Mouse (Mus musculus) spleen, adult 2 months (tissue): Measurements from ENCODE around the gene Rab3b. TPM values are rescaled to one million over a fixed set of nuclear protein-coding genes. Genes with fewer than 3 reads are reported as not detected.
"Not testable (repeated sequence)": the region's sequence is repeated elsewhere in the genome, so short reads cannot be mapped to it uniquely, and the experiment has no call there.

Source experiments
- DNase-seq, 2 experiments: peaks; one replicate each; pipeline versions ENCODE4 v3.0.0 to v3.0.0-alpha.2; 2012 to 2021; ENCODE audit warnings: low spot score in 2 of 2, low read depth in 1 of 2
- H3K27ac ChIP-seq: fragments of 200-500 bp; 2 replicates; pipeline ENCODE4 v1.5.1; 2012; ENCODE audit warnings: low read length, inconsistent platforms; ENCODE audit not compliant: insufficient read depth
- H3K27me3 ChIP-seq: fragments of 200-500 bp; 2 replicates; pipeline ENCODE4 v1.6.1; 2012; ENCODE audit warnings: mild to moderate bottlenecking, moderate library complexity, low read length, inconsistent platforms; ENCODE audit not compliant: control insufficient read depth, insufficient read depth
- H3K36me3 ChIP-seq: fragments of 200-500 bp; 2 replicates; pipeline ENCODE4 v1.6.1; 2012; ENCODE audit warnings: mild to moderate bottlenecking, low read length, inconsistent platforms; ENCODE audit not compliant: control insufficient read depth, insufficient read depth
- H3K4me1 ChIP-seq: fragments of 200-500 bp; 2 replicates; pipeline ENCODE4 v1.6.1; 2011; ENCODE audit warnings: inconsistent platforms; ENCODE audit not compliant: control insufficient read depth, insufficient read depth, insufficient read length
- H3K4me3 ChIP-seq: fragments of 200-500 bp; 2 replicates; pipeline ENCODE4 v1.5.1; 2011; ENCODE audit warnings: mild to moderate bottlenecking, inconsistent platforms; ENCODE audit not compliant: insufficient read depth, insufficient read length; ENCODE audit errors: extremely low read depth
- CTCF ChIP-seq: fragments of 200-500 bp; IDR thresholded peaks from 2 replicates; pipeline ENCODE4 v1.5.1; 2011; ENCODE audit warnings: mild to moderate bottlenecking, inconsistent platforms; ENCODE audit not compliant: insufficient read depth, insufficient read length, insufficient replicate concordance; ENCODE audit errors: extremely low read depth
- POLR2A ChIP-seq: fragments of 200-500 bp; IDR thresholded peaks from 2 replicates; pipeline ENCODE4 v1.6.1; 2011; ENCODE audit warnings: low read depth, low read length, inconsistent platforms
- WGBS: fragments of 180-500 bp; shearing (Covaris S2); methylation state at CpG from one replicate; pipeline ENCODE4 v1.1.7; 2018; 5-methylcytosine and 5-hydroxymethylcytosine counted together
- polyA plus RNA-seq: library from polyadenylated mRNA; depleted of rRNA; stranded (reverse); fragments of >200 nt; gene quantifications from 2 replicates; pipeline ENCODE4 v1.2.3, GENCODE M21; 2012

Gene Rab3b
- polyA plus RNA-seq, 1 experiment = 0.81 TPM

DNA sequence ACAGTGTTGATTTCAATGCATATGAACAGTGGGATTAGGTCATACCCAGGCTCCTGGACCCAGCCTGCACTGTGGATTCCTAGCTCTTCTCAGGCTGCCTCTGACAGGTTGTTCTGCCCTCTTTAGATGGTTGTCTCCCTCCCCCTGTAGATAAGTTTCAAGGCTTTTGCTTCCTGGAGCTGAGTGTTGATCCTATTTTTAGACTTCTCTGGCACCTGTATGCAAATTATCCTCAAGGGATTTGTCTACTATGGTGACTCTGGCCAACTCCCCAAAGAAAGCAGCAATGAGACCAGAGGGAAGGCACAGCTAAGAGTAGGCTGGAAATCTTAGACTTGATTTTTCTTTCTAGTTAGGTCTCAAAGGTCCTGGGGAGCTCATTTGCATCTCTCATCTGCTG, 28.6 kb downstream of the Rab3b start:
- H3K27me3 ChIP-seq = no peaks in the 10 kb centered on the region
- no peak overlapping the region for H3K27ac ChIP-seq
- no peak for DNase-seq
- TF ChIP-seq CTCF (no peak), POLR2A (no peak)
- no peak overlapping the region for H3K4me3 ChIP-seq
- H3K36me3 ChIP-seq = no peaks in the 10 kb centered on the region
- H3K4me1 ChIP-seq = peaks cover 11% of the 10 kb centered on the region; the same call in 1 of the 2 replicates

DNA sequence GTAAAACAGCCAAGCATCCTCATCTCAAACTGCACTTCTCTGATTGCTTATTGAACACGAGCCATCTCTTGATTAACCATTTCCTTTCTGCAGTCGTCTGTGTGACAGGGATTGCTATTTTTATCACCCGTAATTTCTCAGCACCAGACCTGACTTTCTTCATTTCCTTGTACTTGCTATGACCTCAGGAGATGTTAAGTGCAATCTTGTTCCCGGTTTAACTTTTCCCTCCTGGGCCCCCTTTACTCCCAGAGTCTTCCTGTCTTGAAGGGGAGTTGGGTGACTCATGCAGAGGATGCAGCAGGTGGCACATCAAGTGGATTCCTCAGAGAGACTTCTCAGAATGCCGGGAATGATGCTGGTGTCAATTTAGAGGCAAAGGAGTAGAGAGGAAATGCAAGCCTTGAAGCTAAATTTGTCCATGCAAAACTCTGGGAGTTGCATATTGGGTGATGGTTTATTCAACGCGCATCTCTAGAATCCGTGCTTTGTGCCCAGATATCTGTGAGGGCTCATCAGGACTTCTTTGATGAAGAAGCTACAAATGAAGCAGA, 31.1 kb downstream of the Rab3b start:
- no peak overlapping the region for H3K27ac ChIP-seq
- WGBS = 41% methylated on average over 8 of the region's 8 CpGs
- H3K27me3 ChIP-seq = no peaks in the 10 kb centered on the region
- no peaks in the 10 kb centered on the region for H3K36me3 ChIP-seq
- H3K4me1 ChIP-seq = peaks cover 11% of the 10 kb centered on the region; the same call in 1 of the 2 replicates
- TF ChIP-seq CTCF = no peak
- no peak for TF ChIP-seq POLR2A
- H3K4me3 ChIP-seq = no peak overlapping the region
- DNase-seq = no peak

DNA sequence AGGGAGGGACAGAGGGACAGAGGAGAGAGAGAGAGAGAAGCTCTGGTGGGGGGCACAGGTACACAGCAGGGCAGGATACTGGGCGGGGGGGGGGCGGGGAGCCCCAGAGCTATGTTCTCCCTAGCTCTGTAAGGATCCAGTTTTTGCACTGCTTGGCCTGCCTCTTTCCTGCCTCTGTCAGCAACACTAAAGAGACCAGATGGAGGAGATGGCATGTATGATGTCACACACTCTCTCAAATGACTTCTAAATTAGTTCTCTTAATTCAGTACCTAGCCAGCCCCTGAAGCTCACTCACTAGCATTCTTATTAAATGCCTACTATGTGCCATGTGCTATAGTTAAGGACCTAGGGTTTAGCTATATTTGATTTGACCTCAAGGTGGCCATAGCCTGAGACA, 33.0 kb downstream of the Rab3b start:
- H3K4me1 ChIP-seq = peaks cover 11% of the 10 kb centered on the region; the same call in 1 of the 2 replicates
- 80% methylated on average over 1 of the region's 2 CpGs for WGBS
- TF ChIP-seq POLR2A (no peak), CTCF (no peak)
- H3K36me3 ChIP-seq = no peaks in the 10 kb centered on the region
- no peak overlapping the region for H3K4me3 ChIP-seq
- H3K27ac ChIP-seq = no peak overlapping the region
- DNase-seq = no peak
- no peaks in the 10 kb centered on the region for H3K27me3 ChIP-seq

DNA sequence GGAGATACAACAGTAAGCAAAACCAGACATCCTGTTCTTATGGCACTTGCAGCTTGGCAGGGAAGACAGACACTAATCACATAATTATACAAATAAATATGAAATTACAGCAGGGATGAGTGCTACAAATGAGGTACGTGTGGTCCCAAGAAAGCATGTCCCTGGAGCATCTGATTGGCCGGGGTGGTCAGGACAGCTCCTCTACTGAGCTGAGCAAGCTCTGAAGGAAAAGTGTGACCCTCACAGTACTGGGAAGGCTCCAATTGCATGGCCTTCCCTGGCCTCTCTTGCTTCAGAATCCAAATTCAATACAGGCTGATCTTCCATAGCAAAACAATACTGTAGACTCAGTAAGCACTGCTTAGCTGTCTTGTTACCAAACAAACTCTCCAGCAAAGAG, 34.3 kb downstream of the Rab3b start:
- TF ChIP-seq POLR2A = no peak
- DNase-seq = no peak
- no peaks in the 10 kb centered on the region for H3K36me3 ChIP-seq
- 88% methylated on average over 2 of the region's 2 CpGs for WGBS
- no peaks in the 10 kb centered on the region for H3K27me3 ChIP-seq
- no peak overlapping the region for H3K27ac ChIP-seq
- H3K4me3 ChIP-seq = no peak overlapping the region
- peaks cover 2% of the 10 kb centered on the region; the same call in 1 of the 2 replicates for H3K4me1 ChIP-seq

DNA sequence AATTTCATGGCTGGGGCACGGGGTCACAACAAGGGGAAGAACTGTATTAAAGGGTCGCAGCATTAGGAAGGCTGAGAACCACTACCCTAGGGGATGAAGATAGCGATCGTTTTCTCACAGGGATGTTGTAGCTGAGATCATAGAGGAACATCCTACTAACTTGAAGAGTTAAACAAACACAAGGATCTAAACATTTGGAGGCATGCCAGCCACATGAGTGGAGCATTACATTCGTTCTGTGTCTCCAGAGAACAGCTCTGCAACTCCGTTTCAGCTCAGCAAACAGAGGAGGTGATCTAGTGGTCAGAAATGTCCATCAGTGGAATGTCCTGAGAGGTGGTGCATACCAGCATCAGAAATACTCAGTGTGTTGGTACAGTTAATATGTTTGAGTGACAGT, 35.5 kb downstream of the Rab3b start:
- no peak for DNase-seq
- H3K27ac ChIP-seq = no peak overlapping the region
- 80% methylated on average over 6 of the region's 6 CpGs for WGBS
- H3K4me1 ChIP-seq = no peaks in the 10 kb centered on the region; the same call in 1 of the 2 replicates
- H3K4me3 ChIP-seq = no peak overlapping the region
- H3K27me3 ChIP-seq = no peaks in the 10 kb centered on the region
- no peaks in the 10 kb centered on the region for H3K36me3 ChIP-seq
- no peak for TF ChIP-seq POLR2A
- TF ChIP-seq CTCF = no peak

DNA sequence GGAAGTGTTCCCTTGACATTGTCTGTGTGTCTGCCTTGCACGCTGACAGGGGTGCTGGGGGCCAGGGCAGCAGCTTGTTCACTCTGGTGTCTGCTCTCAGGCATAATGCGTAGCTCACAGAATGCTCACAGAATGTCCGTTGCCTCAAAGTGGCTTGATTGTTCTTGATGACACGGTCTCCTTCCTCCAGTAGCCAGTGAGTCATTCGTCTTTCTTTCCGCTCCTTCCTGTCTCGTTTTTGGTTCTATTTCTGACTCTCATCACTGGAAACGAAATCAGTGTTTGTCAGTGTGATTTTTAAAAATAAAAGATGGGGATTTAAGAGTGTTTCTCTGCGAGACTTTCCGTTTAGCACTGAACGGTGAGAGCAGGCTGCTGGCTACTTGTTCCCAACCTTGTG, 36.2 kb downstream of the Rab3b start:
- DNase-seq = no peak
- H3K4me1 ChIP-seq = no peaks in the 10 kb centered on the region
- TF ChIP-seq CTCF (no peak), POLR2A (no peak)
- no peaks in the 10 kb centered on the region for H3K36me3 ChIP-seq
- H3K4me3 ChIP-seq = no peak overlapping the region
- no peaks in the 10 kb centered on the region for H3K27me3 ChIP-seq
- no peak overlapping the region for H3K27ac ChIP-seq
- WGBS = 48% methylated on average over 11 of the region's 11 CpGs

DNA sequence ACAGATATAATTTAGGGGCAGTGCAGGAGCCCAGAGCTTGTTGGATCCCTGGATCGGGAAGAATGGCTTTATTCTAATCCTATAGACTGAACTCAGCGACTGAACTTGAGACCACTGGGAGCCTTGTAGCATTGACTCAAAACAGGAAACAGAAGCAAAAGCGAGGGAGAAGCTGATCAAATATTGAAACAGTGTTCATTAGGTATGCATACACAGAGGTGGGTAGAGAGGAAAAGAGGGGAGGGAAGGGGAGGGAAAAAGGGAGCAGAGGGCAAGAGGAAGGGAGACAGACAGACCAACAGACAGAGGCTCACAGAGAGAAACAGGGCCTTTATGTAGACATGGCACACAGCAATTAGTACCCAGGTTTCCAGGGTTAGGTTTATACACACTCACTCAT, 38.8 kb downstream of the Rab3b start:
- TF ChIP-seq CTCF = no peak
- TF ChIP-seq POLR2A = no peak
- no peaks in the 10 kb centered on the region for H3K4me1 ChIP-seq
- no peaks in the 10 kb centered on the region for H3K36me3 ChIP-seq
- WGBS = 73% methylated on average over 3 of the region's 3 CpGs
- DNase-seq = no peak
- no peaks in the 10 kb centered on the region for H3K27me3 ChIP-seq
- H3K4me3 ChIP-seq = no peak overlapping the region
- no peak overlapping the region for H3K27ac ChIP-seq

DNA sequence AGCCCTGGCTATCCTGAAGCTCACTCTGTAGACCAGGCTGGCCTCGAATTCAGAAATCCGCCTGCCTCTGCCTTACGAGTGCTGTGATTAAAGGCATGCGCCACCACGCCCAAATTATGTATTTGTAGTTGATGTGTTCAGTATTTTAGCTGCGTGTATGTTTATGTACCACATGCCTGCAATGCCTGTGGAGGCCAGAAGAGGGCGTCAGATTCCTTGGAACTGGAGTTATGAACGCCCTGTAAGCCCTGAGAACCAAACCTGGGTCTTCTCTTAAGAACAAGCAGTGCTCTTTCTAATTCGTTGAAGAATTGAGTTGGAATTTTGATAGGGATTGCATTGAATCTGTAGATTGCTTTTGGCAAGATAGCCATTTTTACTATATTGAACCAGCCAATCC, 49.1 kb downstream of the Rab3b start:
- not testable (repeated sequence) for DNase-seq, H3K27me3 ChIP-seq, H3K27ac ChIP-seq, H3K36me3 ChIP-seq, H3K4me1 ChIP-seq, H3K4me3 ChIP-seq
- WGBS = 78% methylated on average over 9 of the region's 9 CpGs
